Mouse (Mus musculus): ENCODE data around the gene Ppp1cc.

Gene Ppp1cc

GRCm38 (mm10) chr5:122157827-122158381 lies at the start of gene Ppp1cc:
Gene Ppp1cc (plus strand): TSS chr5:122158278.
- peak; percentile 94 for DNase-seq

GRCm38 (mm10) chr5:122109325-122110060 lies 48.6 kb upstream of the Ppp1cc start:
- DNase-seq, result peak; percentile 19 to 47

GRCm38 (mm10) chr5:122110625-122111024 lies 47.5 kb upstream of the Ppp1cc start:
- DNase-seq, result no peak

- no peak for DNase-seq
These were observed 46.8 kb upstream of the Ppp1cc start for GRCm38 (mm10) chr5:122111091-122111932.

- DNase-seq, result no peak
These were observed 46.2 kb upstream of the Ppp1cc start for GRCm38 (mm10) chr5:122111933-122112248.

GRCm38 (mm10) chr5:122113450-122113849 lies 44.6 kb upstream of the Ppp1cc start:
- DNase-seq, result no peak

GRCm38 (mm10) chr5:122114176-122114575 lies 43.9 kb upstream of the Ppp1cc start:
- DNase-seq, result peak; percentile 46 to 73

GRCm38 (mm10) chr5:122115266-122115763 lies 42.8 kb upstream of the Ppp1cc start:
- no peak for DNase-seq

GRCm38 (mm10) chr5:122116243-122116642 lies 41.8 kb upstream of the Ppp1cc start:
- no peak for DNase-seq

GRCm38 (mm10) chr5:122125211-122125760 lies 32.8 kb upstream of the Ppp1cc start:
- peak in 1 of 2 experiments; percentile 33 for DNase-seq

- DNase-seq, result peak; percentile 80 to 83
These were observed 28.9 kb upstream of the Ppp1cc start for GRCm38 (mm10) chr5:122129068-122129655.

- no peak for DNase-seq
These were observed 27.6 kb upstream of the Ppp1cc start for GRCm38 (mm10) chr5:122130341-122130998.

GRCm38 (mm10) chr5:122131076-122132051 lies 26.7 kb upstream of the Ppp1cc start:
- DNase-seq, result peak; percentile 84 to 96

GRCm38 (mm10) chr5:122132167-122133049 lies 25.7 kb upstream of the Ppp1cc start:
- no peak for DNase-seq

GRCm38 (mm10) chr5:122133050-122133389 lies 25.1 kb upstream of the Ppp1cc start:
- DNase-seq, result no peak

- DNase-seq, result no peak
These were observed 23.4 kb upstream of the Ppp1cc start for GRCm38 (mm10) chr5:122134395-122135289.

- no peak for DNase-seq
These were observed 22.7 kb upstream of the Ppp1cc start for GRCm38 (mm10) chr5:122135290-122135882.
